Mouse (Mus musculus): ENCODE data around the gene Cacna2d4.
"Not testable (repeated sequence)": the region's sequence is repeated elsewhere in the genome, so short reads cannot be mapped to it uniquely, and the experiment has no call there.

Gene Cacna2d4

GRCm38 (mm10) chr6:119236241-119236640 is at the start of gene Cacna2d4:
Cacna2d4 (plus strand) TSS chr6:119236526.
- DNase-seq (ENCODE audit: low read depth) = no peak

GRCm38 (mm10) chr6:119186658-119187057 is 49.7 kb upstream of the Cacna2d4 start:
- DNase-seq (ENCODE audit: low read depth) = no peak

GRCm38 (mm10) chr6:119187631-119188030 is 48.7 kb upstream of the Cacna2d4 start:
- no peak for DNase-seq (ENCODE audit: low read depth)

GRCm38 (mm10) chr6:119191478-119191877 is 44.8 kb upstream of the Cacna2d4 start:
- no peak for DNase-seq (ENCODE audit: low read depth)

- DNase-seq (ENCODE audit: low read depth) = no peak
Measured at GRCm38 (mm10) chr6:119193571-119194154, 42.7 kb upstream of the Cacna2d4 start.

GRCm38 (mm10) chr6:119194161-119194560 is 42.2 kb upstream of the Cacna2d4 start:
- no peak for DNase-seq (ENCODE audit: low read depth)

- DNase-seq (ENCODE audit: low read depth) = no peak
Measured at GRCm38 (mm10) chr6:119194601-119195000, 41.7 kb upstream of the Cacna2d4 start.

- DNase-seq (ENCODE audit: low read depth) = no peak
Measured at GRCm38 (mm10) chr6:119196382-119197305, 39.7 kb upstream of the Cacna2d4 start, which contains the start of gene Cacna1c. Cacna1c (minus strand) TSS chr6:119196418.

- DNase-seq (ENCODE audit: low read depth) = peak; percentile 47
Measured at GRCm38 (mm10) chr6:119198534-119199273, 37.6 kb upstream of the Cacna2d4 start.

GRCm38 (mm10) chr6:119199274-119199879 is 36.9 kb upstream of the Cacna2d4 start:
- DNase-seq (ENCODE audit: low read depth) = no peak

GRCm38 (mm10) chr6:119200362-119200761 is 36.0 kb upstream of the Cacna2d4 start:
- DNase-seq (ENCODE audit: low read depth) = no peak

GRCm38 (mm10) chr6:119201575-119201974 is 34.8 kb upstream of the Cacna2d4 start:
- no peak for DNase-seq (ENCODE audit: low read depth)

GRCm38 (mm10) chr6:119204286-119204685 is 32.0 kb upstream of the Cacna2d4 start:
- no peak for DNase-seq (ENCODE audit: low read depth)

GRCm38 (mm10) chr6:119204915-119205314 is 31.4 kb upstream of the Cacna2d4 start:
- no peak for DNase-seq (ENCODE audit: low read depth)

- DNase-seq (ENCODE audit: low read depth) = not testable (repeated sequence)
Measured at GRCm38 (mm10) chr6:119206006-119206405, 30.3 kb upstream of the Cacna2d4 start.

- DNase-seq (ENCODE audit: low read depth) = no peak
Measured at GRCm38 (mm10) chr6:119213375-119213774, 23.0 kb upstream of the Cacna2d4 start.

GRCm38 (mm10) chr6:119214190-119214589 is 22.1 kb upstream of the Cacna2d4 start:
- no peak for DNase-seq (ENCODE audit: low read depth)

GRCm38 (mm10) chr6:119215040-119215613 is 21.2 kb upstream of the Cacna2d4 start:
- no peak for DNase-seq (ENCODE audit: low read depth)

- no peak for DNase-seq (ENCODE audit: low read depth)
Measured at GRCm38 (mm10) chr6:119217661-119218060, 18.7 kb upstream of the Cacna2d4 start.

GRCm38 (mm10) chr6:119218591-119218990 is 17.7 kb upstream of the Cacna2d4 start:
- no peak for DNase-seq (ENCODE audit: low read depth)

- DNase-seq (ENCODE audit: low read depth) = no peak
Measured at GRCm38 (mm10) chr6:119219237-119219870, 17.0 kb upstream of the Cacna2d4 start.

All from induced T-regulatory cell, adult 2 months (primary cell).